Mouse (Mus musculus) bone marrow, adult 2 months (tissue): ENCODE results near the gene Rhox2b. TPM values are rescaled to one million over a fixed set of nuclear protein-coding genes. Genes with fewer than 3 reads are reported as not detected.
"Not testable (repeated sequence)": the region's sequence is repeated elsewhere in the genome, so short reads cannot be mapped to it uniquely, and the experiment has no call there.

Source experiments
- H3K27ac ChIP-seq: fragments of 200-500 bp; 2 replicates; pipeline ENCODE4 v1.5.1; 2012; ENCODE audit warnings: low read depth, mild to moderate bottlenecking, control low read depth, inconsistent platforms, low read length; ENCODE audit not compliant: control insufficient read depth, poor library complexity, insufficient read depth
- H3K4me1 ChIP-seq: fragments of 200-500 bp; 2 replicates; pipeline ENCODE4 v1.6.1; 2011; ENCODE audit warnings: low read length; ENCODE audit not compliant: control insufficient read depth, insufficient read depth
- H3K4me3 ChIP-seq: fragments of 200-500 bp; replicated peaks from 2 replicates; pipeline ENCODE3; 2011; ENCODE audit warnings: mild to moderate bottlenecking, low read depth, low read length, control low read depth; ENCODE audit not compliant: control insufficient read depth
- WGBS: fragments of 180-500 bp; shearing (Covaris S2); methylation state at CpG from one replicate; pipeline ENCODE4 v1.1.7; 2018; 5-methylcytosine and 5-hydroxymethylcytosine counted together
- polyA plus RNA-seq: library from polyadenylated mRNA; stranded (reverse); fragments of >200 nt; gene quantifications from 2 replicates; pipeline ENCODE4 v1.2.4, GENCODE M21; 2011; ENCODE audit warnings: low replicate concordance; ENCODE audit not compliant: missing spikeins, insufficient read depth, insufficient read length

The Rhox2b gene
- not detected in 2 replicates for polyA plus RNA-seq

DNA sequence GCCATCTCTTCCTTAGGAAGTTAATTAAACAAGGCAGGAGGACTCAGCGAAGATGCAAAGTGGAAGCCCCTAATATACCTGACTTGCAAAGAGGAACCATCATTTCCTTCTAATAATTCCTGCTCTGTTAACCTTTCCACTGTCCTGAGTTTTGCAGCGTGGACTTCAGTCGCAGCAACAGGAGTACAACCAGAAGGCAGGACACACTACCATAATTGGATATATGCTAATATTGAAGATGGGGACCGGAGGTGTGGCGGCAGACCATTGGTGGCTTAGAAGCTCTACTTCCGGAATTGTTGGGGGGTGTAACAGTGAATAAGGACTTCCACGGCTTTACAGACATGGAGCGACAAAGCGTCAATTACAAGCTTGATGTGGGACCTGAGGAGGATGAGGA is at the start of gene Rhox2b:
Gene Rhox2b, plus strand, starts transcription at position 301 of the 400 bp plus-strand sequence.
- not testable (repeated sequence) for H3K4me1 ChIP-seq, H3K4me3 ChIP-seq, H3K27ac ChIP-seq
- WGBS: no CpG with 5 or more reads among the region's 9 CpGs

DNA sequence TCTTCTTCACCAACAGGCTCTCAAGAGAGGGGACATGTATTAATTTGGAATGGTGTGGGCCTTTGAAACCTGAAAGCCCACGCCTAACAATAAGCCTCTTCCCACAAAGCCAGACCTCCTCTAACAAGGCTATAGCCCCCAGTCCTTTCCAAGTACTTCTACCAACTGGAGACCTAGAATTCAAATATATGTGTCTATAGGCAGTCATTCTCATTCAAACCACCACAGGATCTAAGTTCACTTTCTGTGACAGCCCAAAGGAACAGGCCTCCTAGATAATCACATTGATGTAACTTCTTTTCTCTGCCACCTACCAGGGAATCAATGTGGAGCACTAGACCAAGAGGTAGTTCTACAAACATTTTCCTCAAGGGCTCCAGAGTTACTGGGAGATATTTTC is 32.1 kb upstream of the Rhox2b start, which contains the start of gene Rhox3a2:
Gene Rhox3a2, plus strand, starts transcription at position 301 of the 400 bp plus-strand sequence.
- H3K27ac ChIP-seq, H3K4me1 ChIP-seq, H3K4me3 ChIP-seq: not testable (repeated sequence)
- WGBS: no CpG with 5 or more reads among the region's 1 CpGs

DNA sequence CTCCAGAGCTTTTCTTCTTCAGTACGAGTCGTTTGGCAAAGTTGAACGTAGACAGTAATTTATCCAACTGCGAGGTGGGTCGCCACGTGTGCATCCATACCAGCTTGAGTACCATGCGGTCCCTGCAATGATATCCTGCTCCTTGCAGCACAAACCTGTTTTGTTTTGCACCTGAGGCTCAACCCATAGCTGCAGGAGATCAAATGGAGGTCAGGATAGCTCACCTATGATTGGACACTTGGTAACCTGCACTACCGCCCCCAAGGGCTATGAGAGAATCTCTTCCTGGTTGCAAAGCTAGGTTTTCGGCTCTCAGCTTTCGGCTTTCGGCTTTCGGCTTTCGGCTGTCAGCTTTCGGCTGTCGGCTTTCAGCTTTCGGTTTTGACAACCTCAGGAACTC is 21.3 kb upstream of the Rhox2b start, which contains the start of gene Rhox4a2:
Gene Rhox4a2, plus strand, starts transcription at position 301 of the 400 bp plus-strand sequence.
- H3K27ac ChIP-seq, H3K4me3 ChIP-seq, H3K4me1 ChIP-seq: not testable (repeated sequence)
- 97% methylated on average over 8 of the region's 16 CpGs for WGBS

DNA sequence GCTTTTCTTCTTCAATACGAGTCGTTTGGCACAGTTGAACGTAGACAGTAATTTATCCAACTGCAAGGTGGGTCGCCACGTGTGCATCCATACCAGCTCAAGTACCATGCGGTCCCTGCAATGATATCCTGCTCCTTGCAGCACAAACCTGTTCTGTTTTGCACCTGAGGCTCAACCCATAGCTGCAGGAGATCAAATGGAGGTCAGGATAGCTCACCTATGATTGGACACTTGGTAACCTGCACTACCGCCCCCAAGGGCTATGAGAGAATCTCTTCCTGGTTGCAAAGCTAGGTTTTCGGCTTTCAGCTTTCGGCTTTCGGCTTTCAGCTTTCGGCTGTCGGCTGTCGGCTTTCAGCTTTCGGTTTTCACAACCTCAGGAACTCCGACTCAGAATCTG is 20.3 kb downstream of the Rhox2b start, which contains the start of gene Rhox4b:
Gene Rhox4b, plus strand, starts transcription at position 301 of the 400 bp plus-strand sequence.
- 80% methylated on average over 14 of the region's 15 CpGs for WGBS
- H3K27ac ChIP-seq, H3K4me3 ChIP-seq, H3K4me1 ChIP-seq: not testable (repeated sequence)

DNA sequence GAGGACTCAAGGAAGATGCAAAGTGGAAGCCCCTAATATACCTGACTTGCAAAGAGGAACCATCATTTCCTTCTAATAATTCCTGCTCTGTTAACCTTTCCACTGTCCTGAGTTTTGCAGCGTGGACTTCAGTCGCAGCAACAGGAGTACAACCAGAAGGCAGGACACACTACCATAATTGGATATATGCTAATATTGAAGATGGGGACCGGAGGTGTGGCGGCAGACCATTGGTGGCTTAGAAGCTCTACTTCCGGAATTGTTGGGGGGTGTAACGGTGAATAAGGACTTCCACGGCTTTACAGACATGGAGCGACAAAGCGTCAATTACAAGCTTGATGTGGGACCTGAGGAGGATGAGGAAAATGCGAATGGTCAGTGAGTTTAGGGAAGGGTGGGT is 41.5 kb downstream of the Rhox2b start, which contains the start of gene Rhox2c:
Gene Rhox2c, plus strand, starts transcription at position 301 of the 400 bp plus-strand sequence.
- 82% methylated on average over 7 of the region's 10 CpGs for WGBS
- H3K4me1 ChIP-seq, H3K27ac ChIP-seq, H3K4me3 ChIP-seq: not testable (repeated sequence)

DNA sequence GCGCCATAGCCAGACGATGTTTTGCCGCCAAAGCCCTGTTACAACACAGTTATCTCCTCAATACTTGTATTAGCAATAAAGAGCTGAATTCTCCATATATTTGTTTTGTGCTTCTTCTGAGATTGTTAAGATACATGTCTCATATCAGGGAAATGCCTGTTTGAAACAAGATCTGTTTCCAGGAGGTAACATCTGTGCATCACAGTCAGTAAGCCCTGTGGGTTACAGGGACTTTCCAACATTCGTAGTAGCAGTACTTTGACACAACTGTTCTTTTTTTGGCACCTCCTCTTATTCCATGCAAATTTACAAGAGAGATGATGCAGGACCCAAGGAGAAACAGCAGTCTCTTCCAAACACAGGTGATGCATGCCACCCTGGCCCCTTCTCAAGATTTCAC is 46.4 kb downstream of the Rhox2b start, which contains the start of gene Rhox3c:
Gene Rhox3c, plus strand, starts transcription at position 301 of the 400 bp plus-strand sequence.
- H3K4me1 ChIP-seq, H3K4me3 ChIP-seq, H3K27ac ChIP-seq: not testable (repeated sequence)
- WGBS: 90% methylated on average over 3 of the region's 4 CpGs

Other genes with a start within 250 kb of the Rhox2b start
- gene Akap14, start 243.2 kb upstream of the Rhox2b start, polyA plus RNA-seq: 0.54 TPM in 1 of 2 replicates, not detected in the other
- 74.4 and 125 TPM in 2 replicates for gene Ndufa1, start 220.9 kb upstream of the Rhox2b start, polyA plus RNA-seq
- 1.3 and 3.3 TPM in 2 replicates for gene Rnf113a1, start 220.8 kb upstream of the Rhox2b start, polyA plus RNA-seq
- gene Gm9, start 201.0 kb upstream of the Rhox2b start, polyA plus RNA-seq: not detected in 2 replicates
- not detected in 2 replicates for gene Rhox1, start 189.8 kb upstream of the Rhox2b start, polyA plus RNA-seq
- gene Rhox2a, start 167.1 kb upstream of the Rhox2b start, polyA plus RNA-seq: not detected in 2 replicates
- gene Rhox3a, start 162.1 kb upstream of the Rhox2b start, polyA plus RNA-seq: not detected in 2 replicates
- not detected in 2 replicates for gene Rhox4a, start 146.7 kb upstream of the Rhox2b start, polyA plus RNA-seq
- not detected in 2 replicates for gene Rhox3a2, start 32.0 kb upstream of the Rhox2b start, polyA plus RNA-seq
- gene Rhox4a2, start 21.2 kb upstream of the Rhox2b start, polyA plus RNA-seq: not detected in 2 replicates
- not detected in 2 replicates for gene Rhox4b, start 20.4 kb downstream of the Rhox2b start, polyA plus RNA-seq
- gene Rhox2c, start 41.6 kb downstream of the Rhox2b start, polyA plus RNA-seq: not detected in 2 replicates
- not detected in 2 replicates for gene Rhox3c, start 46.5 kb downstream of the Rhox2b start, polyA plus RNA-seq
- gene Rhox4c, start 68.3 kb downstream of the Rhox2b start, polyA plus RNA-seq: not detected in 2 replicates
- not detected in 2 replicates for gene Rhox2d, start 81.4 kb downstream of the Rhox2b start, polyA plus RNA-seq
- not detected in 2 replicates for gene Rhox4d, start 102.3 kb downstream of the Rhox2b start, polyA plus RNA-seq
- gene Rhox2e, start 118.4 kb downstream of the Rhox2b start, polyA plus RNA-seq: not detected in 2 replicates
- gene Rhox3e, start 130.0 kb downstream of the Rhox2b start, polyA plus RNA-seq: not detected in 2 replicates
- not detected in 2 replicates for gene Rhox4e, start 145.3 kb downstream of the Rhox2b start, polyA plus RNA-seq
- not detected in 2 replicates for gene Rhox2f, start 159.3 kb downstream of the Rhox2b start, polyA plus RNA-seq
- gene Rhox3f, start 168.9 kb downstream of the Rhox2b start, polyA plus RNA-seq: not detected in 2 replicates
- not detected in 2 replicates for gene Rhox4f, start 195.6 kb downstream of the Rhox2b start, polyA plus RNA-seq
- gene Rhox3g, start 216.5 kb downstream of the Rhox2b start, polyA plus RNA-seq: not detected in 2 replicates
- not detected in 2 replicates for gene Rhox2g, start 231.4 kb downstream of the Rhox2b start, polyA plus RNA-seq
- not detected in 2 replicates for gene Rhox4g, start 239.3 kb downstream of the Rhox2b start, polyA plus RNA-seq